Mouse (Mus musculus) neural tube, embryonic 12.5 days (tissue): ENCODE measurements at regions not wholly inside any gene's neighbourhood (a gene's known extent, or its start where the extent isn't known, plus 50 kb on each side); places are given as distances from the start of the nearest gene placed in this dataset.
A peak's percentile ranks its signal among the peaks of the same experiment; 100 is the strongest.
"Not testable (repeated sequence)": the region's sequence is repeated elsewhere in the genome, so short reads cannot be mapped to it uniquely, and the experiment has no call there.

ENCODE experiments used
- ATAC-seq: fragments of 200-750 bp; cut with Nextera tagmentation; 2 replicates; pipeline ENCODE4 v1.8.0; 2017; ENCODE audit warnings: low read depth, mild to moderate bottlenecking, moderate TSS enrichment, moderate library complexity; ENCODE audit not compliant: low FRiP score
- H3K27ac ChIP-seq: fragments of 300-500 bp; sonication (generic); 2 replicates; pipeline ENCODE4 v1.5.1; 2016
- H3K27me3 ChIP-seq: fragments of 300-500 bp; sonication (generic); replicated peaks from 2 replicates; pipeline ENCODE4 v1.6.1; 2016; ENCODE audit warnings: mild to moderate bottlenecking
- H3K36me3 ChIP-seq: fragments of 300-500 bp; sonication (generic); 2 replicates; pipeline ENCODE4 v1.6.1; 2016; ENCODE audit warnings: mild to moderate bottlenecking
- H3K4me1 ChIP-seq: fragments of 300-500 bp; sonication (generic); 2 replicates; pipeline ENCODE4 v1.6.1; 2016
- H3K4me2 ChIP-seq: fragments of 300-500 bp; sonication (generic); replicated peaks from 2 replicates; pipeline ENCODE4 v1.6.1; 2016; ENCODE audit warnings: mild to moderate bottlenecking
- H3K4me3 ChIP-seq: fragments of 300-500 bp; sonication (generic); 2 replicates; pipeline ENCODE4 v1.5.1; 2016
- H3K9ac ChIP-seq: fragments of 300-500 bp; sonication (generic); 2 replicates; pipeline ENCODE4 v1.6.1; 2016; ENCODE audit warnings: mild to moderate bottlenecking
- H3K9me3 ChIP-seq: fragments of 300-500 bp; sonication (generic); 2 replicates; pipeline ENCODE4 v1.6.1; 2016; ENCODE audit warnings: mild to moderate bottlenecking
- WGBS: fragments of 180-500 bp; shearing (Covaris S2); methylation state at CpG from one replicate; pipeline ENCODE4 v1.1.7; 2016; 5-methylcytosine and 5-hydroxymethylcytosine counted together

GRCm38 (mm10) chr1:7388627-7389026 is 2580.9 kb downstream of the Gm37988 start:
- no peak overlapping the region for H3K9ac ChIP-seq
- no peaks in the 10 kb centered on the region for H3K36me3 ChIP-seq
- no peak for ATAC-seq
- H3K4me1 ChIP-seq = no peaks in the 10 kb centered on the region
- no peaks in the 10 kb centered on the region for H3K27me3 ChIP-seq
- WGBS = 95% methylated on average over 1 of the region's 1 CpGs
- H3K4me3 ChIP-seq = no peak overlapping the region
- H3K4me2 ChIP-seq = no peak overlapping the region
- no peak overlapping the region for H3K27ac ChIP-seq
- H3K9me3 ChIP-seq = no peaks in the 10 kb centered on the region

DNA sequence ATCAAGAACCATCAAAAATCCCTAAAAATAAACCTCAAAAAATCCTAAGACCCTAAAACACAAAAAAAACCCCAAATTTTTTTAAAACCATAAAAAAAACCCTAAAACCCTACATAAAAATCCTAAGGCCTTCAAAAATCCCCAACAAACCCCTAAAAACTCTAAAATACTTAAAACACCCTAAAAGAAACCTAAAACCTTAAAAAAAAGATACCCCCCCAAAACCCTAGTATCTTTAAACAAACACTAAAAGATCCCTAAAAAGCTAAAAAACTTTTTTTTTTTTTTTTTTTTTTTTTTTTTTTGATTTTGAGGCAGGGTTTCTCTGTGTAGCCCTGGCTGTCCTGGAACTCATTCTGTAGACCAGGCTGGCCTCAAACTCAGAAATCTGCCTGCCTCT is 2585.8 kb downstream of the Gm37988 start:
- ATAC-seq = no peak
- Histone ChIP-seq H3K9me3 (0 out of 2 replicates have a peak, but pooled peaks cover 3% of the 10 kb centered on the region), H3K4me2 (no peak overlapping the region), H3K9ac (no peak overlapping the region), H3K27ac (no peak overlapping the region), H3K36me3 (no peaks in the 10 kb centered on the region), H3K4me3 (no peak overlapping the region), H3K4me1 (no peaks in the 10 kb centered on the region), H3K27me3 (no peaks in the 10 kb centered on the region)

DNA sequence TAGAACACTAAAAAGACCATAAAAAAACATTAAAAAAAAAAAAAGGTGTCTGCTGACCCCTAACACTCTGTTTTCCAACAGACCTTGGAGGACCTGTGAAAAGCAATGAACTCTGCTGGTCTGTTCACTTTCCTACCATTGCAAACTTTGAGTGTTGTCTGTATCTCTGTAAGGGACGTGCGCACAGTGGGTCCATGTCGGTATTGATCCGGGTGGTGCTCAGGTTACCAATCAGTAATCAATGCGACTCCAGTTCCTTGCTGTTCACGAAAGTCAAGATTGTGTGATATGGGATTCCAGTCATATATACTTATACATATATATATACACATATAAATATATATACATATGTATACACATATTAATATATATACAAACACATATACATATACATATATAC is 2586.5 kb downstream of the Gm37988 start:
- Histone ChIP-seq H3K9ac (no peak overlapping the region), H3K4me3 (no peak overlapping the region), H3K27ac (no peak overlapping the region), H3K27me3 (no peaks in the 10 kb centered on the region), H3K9me3 (0 out of 2 replicates have a peak, but pooled peaks cover 3% of the 10 kb centered on the region), H3K4me2 (no peak overlapping the region), H3K36me3 (no peaks in the 10 kb centered on the region), H3K4me1 (no peaks in the 10 kb centered on the region)
- 97% methylated on average over 6 of the region's 6 CpGs for WGBS
- ATAC-seq = no peak

GRCm38 (mm10) chr1:7395527-7395926 is 2587.8 kb downstream of the Gm37988 start:
- Histone ChIP-seq H3K27me3 (no peaks in the 10 kb centered on the region), H3K36me3 (no peaks in the 10 kb centered on the region), H3K27ac (no peak overlapping the region), H3K9ac (no peak overlapping the region), H3K9me3 (0 out of 2 replicates have a peak, but pooled peaks cover 3% of the 10 kb centered on the region), H3K4me3 (no peak overlapping the region), H3K4me1 (no peaks in the 10 kb centered on the region), H3K4me2 (no peak overlapping the region)
- no peak for ATAC-seq
- 92% methylated on average over 8 of the region's 8 CpGs for WGBS

DNA sequence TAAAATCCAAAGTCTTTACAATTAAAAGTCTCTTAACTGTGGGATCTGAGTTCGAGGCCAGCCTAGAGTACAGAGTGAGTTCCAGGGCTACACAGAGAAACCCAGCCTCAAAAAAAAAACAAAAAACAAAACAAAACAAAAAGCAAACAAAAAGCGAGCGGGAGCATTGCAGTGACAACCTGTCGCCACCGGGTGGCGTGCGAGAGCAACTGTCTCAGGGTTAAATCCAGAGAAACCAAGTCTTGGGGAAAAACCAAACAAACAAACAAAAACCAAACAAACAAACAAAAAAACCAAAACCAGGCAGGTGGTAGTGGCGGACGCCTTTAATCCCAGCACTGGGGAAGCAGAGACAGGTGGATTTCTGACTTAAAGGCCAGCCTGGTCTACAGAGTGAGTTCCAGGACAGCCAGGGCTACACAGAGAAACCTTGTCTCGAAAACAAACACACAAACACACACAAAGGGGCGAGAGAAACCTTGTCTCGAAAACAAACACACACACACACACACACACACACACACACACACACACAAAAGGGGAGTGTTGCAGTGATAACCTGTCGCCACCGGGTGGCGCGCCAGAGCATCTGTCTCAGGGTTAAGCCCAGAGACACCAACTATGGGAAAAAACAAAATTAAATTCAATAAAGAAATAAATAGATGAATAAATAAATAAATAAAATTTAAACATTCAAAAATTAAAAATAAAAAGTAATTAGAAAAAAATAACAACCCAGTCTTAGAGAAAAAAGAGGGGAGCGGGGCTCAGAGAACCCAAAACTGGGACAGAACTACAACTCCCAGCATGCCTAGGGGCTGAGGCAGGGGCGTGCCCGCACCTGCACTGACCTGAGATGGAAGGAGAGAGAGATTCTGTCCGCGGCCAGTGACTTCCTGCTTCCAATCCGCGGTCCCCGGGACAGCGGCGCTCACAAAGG is 2589.4 kb downstream of the Gm37988 start:
- Histone ChIP-seq H3K27ac (no peak overlapping the region), H3K4me1 (no peaks in the 10 kb centered on the region), H3K27me3 (no peaks in the 10 kb centered on the region), H3K36me3 (no peaks in the 10 kb centered on the region), H3K4me3 (peak overlapping the region; percentile 67), H3K4me2 (peak overlapping the region; percentile 65), H3K9me3 (0 out of 2 replicates have a peak, but pooled peaks cover 3% of the 10 kb centered on the region), H3K9ac (peak overlapping the region; percentile 38)
- ATAC-seq = peak; percentile 92
- WGBS = 14% methylated on average over 26 of the region's 26 CpGs

- Histone ChIP-seq H3K9me3 (0 out of 2 replicates have a peak, but pooled peaks cover 3% of the 10 kb centered on the region), H3K4me3 (peak overlapping the region; percentile 67), H3K4me2 (peak overlapping the region; percentile 65), H3K4me1 (no peaks in the 10 kb centered on the region), H3K27ac (no peak overlapping the region; the same call in 1 of the 2 replicates), H3K36me3 (no peaks in the 10 kb centered on the region), H3K9ac (peak overlapping the region; percentile 56), H3K27me3 (no peaks in the 10 kb centered on the region)
- ATAC-seq = peak; percentile 98
- 1% methylated on average over 41 of the region's 46 CpGs for WGBS
These were observed 2590.2 kb downstream of the Gm37988 start for GRCm38 (mm10) chr1:7397807-7398446.

DNA sequence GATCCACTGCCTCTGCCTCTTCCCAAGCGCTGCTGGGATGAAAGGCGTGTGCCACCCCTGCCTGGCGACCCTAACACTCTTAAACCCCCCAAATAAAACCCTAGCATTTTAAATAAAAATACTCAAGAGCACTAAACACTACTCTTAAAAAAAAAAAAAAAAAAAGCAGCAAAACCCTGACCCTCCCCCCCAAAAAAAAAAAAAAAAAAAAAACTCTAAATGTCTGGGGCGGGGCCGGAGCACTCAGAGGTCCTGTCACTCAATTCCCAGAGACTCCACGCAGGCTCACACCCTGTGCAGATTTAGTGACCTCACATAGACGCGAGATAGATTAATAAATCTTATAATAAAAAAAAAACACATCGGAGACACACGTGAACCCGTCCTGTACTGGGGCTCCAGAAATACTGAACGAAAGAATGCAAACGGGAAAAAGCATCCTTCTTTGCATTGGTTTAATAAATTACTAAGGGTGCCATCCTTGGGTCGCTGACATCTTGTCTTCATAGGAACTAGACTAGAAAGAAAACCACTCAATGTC is 2591.1 kb downstream of the Gm37988 start:
- Histone ChIP-seq H3K27me3 (no peaks in the 10 kb centered on the region), H3K4me2 (peak overlapping the region; percentile 65), H3K9ac (peak overlapping the region; percentile 56), H3K36me3 (no peaks in the 10 kb centered on the region), H3K27ac (no peak overlapping the region), H3K9me3 (0 out of 2 replicates have a peak, but pooled peaks cover 3% of the 10 kb centered on the region), H3K4me3 (peak overlapping the region; percentile 67), H3K4me1 (no peaks in the 10 kb centered on the region)
- ATAC-seq = no peak
- 58% methylated on average over 14 of the region's 14 CpGs for WGBS

GRCm38 (mm10) chr1:7405651-7406050 is 2598.0 kb downstream of the Gm37988 start:
- not testable (repeated sequence) for H3K4me3 ChIP-seq, H3K4me1 ChIP-seq, H3K9ac ChIP-seq, H3K27me3 ChIP-seq, H3K9me3 ChIP-seq, H3K36me3 ChIP-seq, ATAC-seq, H3K27ac ChIP-seq, H3K4me2 ChIP-seq
- 81% methylated on average over 5 of the region's 5 CpGs for WGBS

DNA sequence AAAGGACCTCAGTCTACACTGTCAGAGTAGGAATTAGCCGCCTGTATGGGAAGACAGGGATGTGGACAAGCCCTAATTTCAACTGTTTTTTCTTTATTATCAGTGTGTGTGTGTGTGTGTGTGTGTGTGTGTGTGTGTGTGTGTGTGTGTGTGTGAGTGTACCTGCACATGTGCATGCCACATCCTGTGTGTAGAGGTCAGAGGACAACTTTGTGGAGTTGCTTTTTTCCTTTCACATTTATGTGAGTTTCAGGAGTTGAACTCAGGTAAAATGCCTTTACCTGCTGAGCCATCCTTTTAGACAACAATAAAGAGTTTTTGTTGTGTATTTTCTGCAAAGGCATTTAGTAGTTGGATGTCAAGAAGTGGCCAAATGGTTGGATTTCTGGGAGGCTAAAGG is 2606.8 kb downstream of the Gm37988 start:
- Histone ChIP-seq H3K36me3 (no peaks in the 10 kb centered on the region), H3K27ac (no peak overlapping the region), H3K27me3 (no peaks in the 10 kb centered on the region), H3K4me1 (no peaks in the 10 kb centered on the region), H3K9ac (no peak overlapping the region), H3K4me3 (no peak overlapping the region), H3K4me2 (no peak overlapping the region), H3K9me3 (no peaks in the 10 kb centered on the region)
- no peak for ATAC-seq
- WGBS = 86% methylated on average over 1 of the region's 1 CpGs

DNA sequence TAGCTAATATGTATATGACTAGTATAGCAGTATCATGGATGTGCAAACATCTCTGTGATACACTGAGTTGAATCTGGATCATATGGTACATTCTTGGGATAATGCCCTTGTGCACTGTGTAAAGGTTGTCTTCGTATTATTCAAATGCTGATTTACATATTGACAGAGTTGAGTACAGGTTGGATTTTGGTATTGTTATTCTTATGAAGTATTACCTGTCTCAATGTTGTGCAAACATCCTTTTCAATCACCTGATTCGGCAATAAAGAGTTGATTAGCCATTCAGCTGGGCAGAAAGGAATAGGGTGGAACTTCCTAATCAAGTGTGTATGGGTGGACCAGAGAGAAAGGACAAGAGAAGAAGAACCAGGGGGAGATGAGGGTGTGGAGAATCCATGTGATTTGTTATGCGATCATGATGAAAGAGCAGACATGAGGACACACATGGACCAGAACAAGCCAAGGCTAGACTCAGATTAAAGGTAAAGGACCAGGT is 2644.0 kb downstream of the Gm37988 start:
- H3K27ac ChIP-seq = no peak overlapping the region
- WGBS = 89% methylated on average over 3 of the region's 3 CpGs
- H3K9ac ChIP-seq = no peak overlapping the region
- no peaks in the 10 kb centered on the region for H3K4me1 ChIP-seq
- no peak for ATAC-seq
- H3K4me2 ChIP-seq = no peak overlapping the region
- no peaks in the 10 kb centered on the region for H3K36me3 ChIP-seq
- H3K4me3 ChIP-seq = no peak overlapping the region
- H3K27me3 ChIP-seq = no peaks in the 10 kb centered on the region
- H3K9me3 ChIP-seq = no peaks in the 10 kb centered on the region

DNA sequence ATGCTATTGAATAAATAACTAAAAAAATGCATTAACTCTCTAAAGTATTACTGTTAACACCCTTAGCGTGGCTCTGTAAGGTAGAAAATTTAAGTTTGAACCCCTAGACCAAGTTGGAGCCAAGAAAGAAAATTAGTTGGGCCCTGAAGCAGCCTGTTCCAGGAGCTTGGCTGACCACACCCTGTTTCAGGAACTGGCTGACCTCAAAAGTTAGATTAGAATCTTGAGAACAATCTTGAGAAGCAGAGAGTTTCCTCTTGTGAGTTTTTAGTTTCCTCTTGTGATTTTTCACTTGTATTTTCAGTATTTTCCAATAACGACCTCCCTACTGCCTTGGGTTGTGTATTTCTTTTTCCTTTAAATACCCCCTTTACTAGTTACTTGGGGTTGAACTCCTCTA is 2647.2 kb downstream of the Gm37988 start:
- H3K4me2 ChIP-seq = no peak overlapping the region
- 78% methylated on average over 2 of the region's 2 CpGs for WGBS
- no peaks in the 10 kb centered on the region for H3K9me3 ChIP-seq
- H3K9ac ChIP-seq = no peak overlapping the region
- H3K4me1 ChIP-seq = no peaks in the 10 kb centered on the region
- no peak overlapping the region for H3K4me3 ChIP-seq
- no peak for ATAC-seq
- H3K27me3 ChIP-seq = no peaks in the 10 kb centered on the region
- no peak overlapping the region for H3K27ac ChIP-seq
- no peaks in the 10 kb centered on the region for H3K36me3 ChIP-seq

DNA sequence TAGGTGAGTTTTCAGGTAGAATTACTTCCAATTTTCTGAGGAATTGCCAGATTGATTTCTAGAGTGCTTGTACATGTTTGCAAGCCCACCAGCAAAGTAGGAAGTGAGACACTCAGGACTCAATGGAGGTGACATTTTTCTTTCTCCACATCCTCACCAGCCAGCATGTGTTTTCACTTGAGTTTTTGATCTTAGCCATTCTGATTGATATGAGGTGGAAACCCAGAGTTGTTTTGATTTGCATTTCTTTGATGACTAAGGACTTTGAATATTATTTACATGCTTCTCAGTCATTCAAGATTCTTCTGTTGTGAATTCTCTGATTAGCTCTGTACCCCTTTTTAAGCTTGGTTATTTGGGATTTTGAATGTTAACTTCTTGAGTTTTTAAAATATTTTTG is 2650.2 kb downstream of the Gm37988 start:
- Histone ChIP-seq H3K36me3 (no peaks in the 10 kb centered on the region), H3K4me2 (no peak overlapping the region), H3K9me3 (no peaks in the 10 kb centered on the region), H3K27ac (no peak overlapping the region), H3K4me3 (no peak overlapping the region), H3K4me1 (no peaks in the 10 kb centered on the region), H3K27me3 (no peaks in the 10 kb centered on the region), H3K9ac (no peak overlapping the region)
- no peak for ATAC-seq
